Mouse (Mus musculus): ENCODE measurements at regions not wholly inside any gene's neighbourhood (a gene's known extent, or its start where the extent isn't known, plus 50 kb on each side); places are given as distances from the start of the nearest gene placed in this dataset.

DNA sequence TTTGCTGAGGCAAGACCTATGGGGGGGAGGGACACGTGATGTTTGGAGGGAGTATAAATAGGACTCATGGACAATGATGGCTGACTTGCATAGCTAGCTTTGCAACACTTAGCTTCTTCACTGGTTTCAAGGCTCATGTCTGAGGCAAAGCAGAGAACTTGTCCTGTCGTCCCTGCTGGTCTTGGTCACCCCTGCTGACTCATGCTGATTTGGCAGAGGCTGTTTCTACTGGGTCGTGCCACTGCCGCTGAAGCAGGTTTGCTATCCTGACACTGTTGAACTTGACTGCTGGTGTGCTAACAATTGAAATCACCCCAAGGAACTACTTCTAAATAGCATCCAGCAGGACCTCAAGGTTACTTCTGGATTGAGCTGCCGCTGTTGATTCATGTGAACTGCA, 329.0 kb downstream of the Cxcl12 start:
- Histone ChIP-seq H3K4me3 (ENCODE audit: low read depth, low read length) (no peak overlapping the region), H3K4me2 (replicated peaks; ENCODE audit: low read depth, low read length) (no peak overlapping the region), H3K9me3 (ENCODE audit: low read length) (no peaks in the 10 kb centered on the region), H3K4me1 (ENCODE audit: insufficient read depth, low read depth, low read length) (no peaks in the 10 kb centered on the region), H3K27me3 (replicated peaks; ENCODE audit: insufficient read depth, low read length) (no peaks in the 10 kb centered on the region), H3K36me3 (ENCODE audit: insufficient read depth, low read length) (no peaks in the 10 kb centered on the region), H3K27ac (ENCODE audit: low read length) (no peak overlapping the region), H3K9ac (replicated peaks; ENCODE audit: low read depth) (no peak overlapping the region)
- ATAC-seq (no peak), DNase-seq (ENCODE audit: low spot score) (no peak)
- 79% methylated on average over 5 of the region's 5 CpGs for WGBS
- TF ChIP-seq CTCF (IDR thresholded peaks at IDR 0.05) (no peak), EP300 (IDR thresholded peaks at IDR 0.05) (no peak)

GRCm38 (mm10) chr6:117497904-117498303, 329.6 kb downstream of the Cxcl12 start:
- TF ChIP-seq EP300 (IDR thresholded peaks at IDR 0.05) (no peak), CTCF (IDR thresholded peaks at IDR 0.05) (no peak)
- DNase-seq (ENCODE audit: low spot score) (no peak), ATAC-seq (no peak)
- H3K27me3 ChIP-seq (replicated peaks; ENCODE audit: insufficient read depth, low read length) = no peaks in the 10 kb centered on the region
- H3K4me2 ChIP-seq (replicated peaks; ENCODE audit: low read depth, low read length) = no peak overlapping the region
- no peaks in the 10 kb centered on the region for H3K4me1 ChIP-seq (ENCODE audit: insufficient read depth, low read depth, low read length)
- 88% methylated on average over 5 of the region's 5 CpGs for WGBS
- no peak overlapping the region for H3K9ac ChIP-seq (replicated peaks; ENCODE audit: low read depth)
- no peaks in the 10 kb centered on the region for H3K36me3 ChIP-seq (ENCODE audit: insufficient read depth, low read length)
- H3K9me3 ChIP-seq (ENCODE audit: low read length) = no peaks in the 10 kb centered on the region
- no peak overlapping the region for H3K27ac ChIP-seq (ENCODE audit: low read length)
- H3K4me3 ChIP-seq (ENCODE audit: low read depth, low read length) = no peak overlapping the region

- TF ChIP-seq EP300 (IDR thresholded peaks at IDR 0.05) = no peak
- TF ChIP-seq CTCF (IDR thresholded peaks at IDR 0.05) = no peak
- Histone ChIP-seq H3K27ac (ENCODE audit: low read length) (no peak overlapping the region), H3K4me3 (ENCODE audit: low read depth, low read length) (no peak overlapping the region), H3K4me2 (replicated peaks; ENCODE audit: low read depth, low read length) (no peak overlapping the region), H3K9ac (replicated peaks; ENCODE audit: low read depth) (no peak overlapping the region), H3K27me3 (replicated peaks; ENCODE audit: insufficient read depth, low read length) (no peaks in the 10 kb centered on the region), H3K9me3 (ENCODE audit: low read length) (no peaks in the 10 kb centered on the region), H3K4me1 (ENCODE audit: insufficient read depth, low read depth, low read length) (no peaks in the 10 kb centered on the region), H3K36me3 (ENCODE audit: insufficient read depth, low read length) (no peaks in the 10 kb centered on the region)
- WGBS = 49% methylated on average over 5 of the region's 5 CpGs
- DNase-seq (ENCODE audit: low spot score) (no peak), ATAC-seq (no peak)
Observed at GRCm38 (mm10) chr6:117502346-117502745, 334.0 kb downstream of the Cxcl12 start.

GRCm38 (mm10) chr6:117504771-117505170, 336.2 kb upstream of the Zfp637 start:
- Histone ChIP-seq H3K4me1 (ENCODE audit: insufficient read depth, low read depth, low read length) (no peaks in the 10 kb centered on the region), H3K36me3 (ENCODE audit: insufficient read depth, low read length) (no peaks in the 10 kb centered on the region), H3K4me3 (ENCODE audit: low read depth, low read length) (no peak overlapping the region), H3K4me2 (replicated peaks; ENCODE audit: low read depth, low read length) (no peak overlapping the region), H3K9ac (replicated peaks; ENCODE audit: low read depth) (no peak overlapping the region), H3K27ac (ENCODE audit: low read length) (no peak overlapping the region), H3K27me3 (replicated peaks; ENCODE audit: insufficient read depth, low read length) (no peaks in the 10 kb centered on the region), H3K9me3 (ENCODE audit: low read length) (no peaks in the 10 kb centered on the region)
- TF ChIP-seq CTCF (IDR thresholded peaks at IDR 0.05) = no peak
- TF ChIP-seq EP300 (IDR thresholded peaks at IDR 0.05) = no peak
- no peak for ATAC-seq
- no peak for DNase-seq (ENCODE audit: low spot score)
- 74% methylated on average over 10 of the region's 10 CpGs for WGBS

- Histone ChIP-seq H3K4me1 (ENCODE audit: insufficient read depth, low read depth, low read length) (no peaks in the 10 kb centered on the region), H3K27me3 (replicated peaks; ENCODE audit: insufficient read depth, low read length) (no peaks in the 10 kb centered on the region), H3K4me2 (replicated peaks; ENCODE audit: low read depth, low read length) (no peak overlapping the region), H3K36me3 (ENCODE audit: insufficient read depth, low read length) (no peaks in the 10 kb centered on the region), H3K9ac (replicated peaks; ENCODE audit: low read depth) (no peak overlapping the region), H3K27ac (ENCODE audit: low read length) (no peak overlapping the region), H3K9me3 (ENCODE audit: low read length) (no peaks in the 10 kb centered on the region), H3K4me3 (ENCODE audit: low read depth, low read length) (no peak overlapping the region)
- 36% methylated on average over 3 of the region's 3 CpGs for WGBS
- ATAC-seq (no peak), DNase-seq (ENCODE audit: low spot score) (no peak)
- TF ChIP-seq CTCF (IDR thresholded peaks at IDR 0.05) (no peak), EP300 (IDR thresholded peaks at IDR 0.05) (no peak)
Observed at GRCm38 (mm10) chr6:117505431-117505830, 335.5 kb upstream of the Zfp637 start.

- TF ChIP-seq CTCF (IDR thresholded peaks at IDR 0.05) (no peak), EP300 (IDR thresholded peaks at IDR 0.05) (no peak)
- ATAC-seq (no peak), DNase-seq (ENCODE audit: low spot score) (no peak)
- Histone ChIP-seq H3K4me3 (ENCODE audit: low read depth, low read length) (no peak overlapping the region), H3K36me3 (ENCODE audit: insufficient read depth, low read length) (no peaks in the 10 kb centered on the region), H3K27ac (ENCODE audit: low read length) (no peak overlapping the region), H3K4me1 (ENCODE audit: insufficient read depth, low read depth, low read length) (no peaks in the 10 kb centered on the region), H3K4me2 (replicated peaks; ENCODE audit: low read depth, low read length) (no peak overlapping the region), H3K9me3 (ENCODE audit: low read length) (no peaks in the 10 kb centered on the region), H3K27me3 (replicated peaks; ENCODE audit: insufficient read depth, low read length) (no peaks in the 10 kb centered on the region), H3K9ac (replicated peaks; ENCODE audit: low read depth) (no peak overlapping the region)
- WGBS = 75% methylated on average over 7 of the region's 7 CpGs
Observed at GRCm38 (mm10) chr6:117506619-117507018, 334.4 kb upstream of the Zfp637 start.

DNA sequence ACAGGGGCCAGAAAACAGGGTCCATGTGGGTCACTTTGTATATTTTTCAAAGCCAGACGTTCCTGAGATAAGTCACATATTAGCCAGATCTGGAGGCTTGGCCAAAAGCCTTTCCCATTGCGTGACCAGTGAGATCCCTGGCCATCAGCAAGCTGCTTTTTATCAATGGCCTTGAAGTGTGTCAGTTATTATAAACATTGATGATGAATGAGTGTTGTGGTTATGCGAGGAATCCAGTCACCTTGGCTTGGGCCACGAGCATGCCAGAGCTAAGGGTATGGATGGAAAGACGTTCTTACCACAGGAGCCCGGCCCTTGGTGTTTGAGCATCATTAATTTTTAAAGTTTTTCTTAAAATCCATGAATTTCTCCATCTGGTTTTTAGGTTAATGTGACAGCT, 332.1 kb upstream of the Zfp637 start:
- H3K27ac ChIP-seq (ENCODE audit: low read length) = no peak overlapping the region
- no peaks in the 10 kb centered on the region for H3K27me3 ChIP-seq (replicated peaks; ENCODE audit: insufficient read depth, low read length)
- no peaks in the 10 kb centered on the region for H3K4me1 ChIP-seq (ENCODE audit: insufficient read depth, low read depth, low read length)
- no peaks in the 10 kb centered on the region for H3K9me3 ChIP-seq (ENCODE audit: low read length)
- H3K9ac ChIP-seq (replicated peaks; ENCODE audit: low read depth) = no peak overlapping the region
- 27% methylated on average over 6 of the region's 6 CpGs for WGBS
- ATAC-seq (no peak), DNase-seq (ENCODE audit: low spot score) (no peak)
- H3K4me2 ChIP-seq (replicated peaks; ENCODE audit: low read depth, low read length) = no peak overlapping the region
- no peaks in the 10 kb centered on the region for H3K36me3 ChIP-seq (ENCODE audit: insufficient read depth, low read length)
- H3K4me3 ChIP-seq (ENCODE audit: low read depth, low read length) = no peak overlapping the region
- no peak for TF ChIP-seq EP300 (IDR thresholded peaks at IDR 0.05)
- no peak for TF ChIP-seq CTCF (IDR thresholded peaks at IDR 0.05)

Data from lung, postnatal 0 days (tissue).